In the genomic region with DNA sequence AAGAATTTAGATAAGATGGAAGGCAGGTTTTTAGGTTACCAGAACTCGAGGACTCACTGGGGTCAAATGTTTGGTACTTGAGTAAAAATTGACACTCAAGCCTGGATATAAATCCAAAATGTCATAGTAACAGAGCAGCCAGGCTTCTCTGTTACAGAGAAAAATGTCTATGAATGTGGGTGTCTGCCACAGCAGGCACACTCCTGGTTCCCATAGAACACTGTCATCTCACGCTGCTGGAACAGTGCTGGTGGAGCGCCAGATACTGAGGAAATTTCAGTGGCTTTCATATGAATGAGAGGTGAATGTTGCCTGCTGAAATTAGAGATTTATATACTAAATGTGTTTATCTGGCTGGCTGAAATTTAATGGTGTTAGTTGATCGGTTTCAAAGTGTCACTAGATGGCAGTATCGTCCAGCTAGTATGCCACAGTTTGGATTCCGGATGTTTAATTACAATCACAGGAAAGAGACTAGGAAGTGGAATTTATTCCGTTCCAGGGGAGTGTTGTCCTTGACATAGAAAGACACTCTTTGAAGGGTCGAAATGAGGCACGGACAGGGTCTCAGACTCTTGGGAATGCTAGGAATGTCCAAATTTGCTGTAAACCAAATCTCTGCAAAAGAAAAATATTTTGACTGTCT, we compare ENCODE assay signal across 10 mouse cellular contexts.
DNase-seq lines count a peak whose midpoint lies in the region; ATAC-seq and TF ChIP-seq lines count a peak whose summit lies in the region.
"Had no signal": no experiment of that assay in that cellular context is flagged by ENCODE, and none has a peak within 500 bp of the region (broad histone marks: within the 10 kb centered on the region; RNA-seq: fewer than 3 reads in every experiment).

No protein-coding gene starts in this region.

- H3K36me3 ChIP-seq in forebrain, embryonic 13.5 days (ENCODE audit: poor library complexity, severe bottlenecking), result no peaks in the 10 kb centered on the region
- H3K36me3 ChIP-seq in midbrain, embryonic 15.5 days (replicated peaks), result no peaks in the 10 kb centered on the region

- ATAC-seq in forebrain, embryonic 13.5 days, result peak; percentile 66
- ATAC-seq in midbrain, embryonic 15.5 days (replicated peaks), result peak; percentile 83; the same call in 1 of the 2 replicates
- ATAC-seq in erythroblast, adult 5-6 weeks (replicated peaks; ENCODE audit: low FRiP score, poor library complexity, severe bottlenecking), result no peak

- no peak overlapping the region for H3K27ac ChIP-seq in gastrocnemius, adult 2 months
- H3K27ac ChIP-seq in forebrain, embryonic 13.5 days, result no peak overlapping the region
- no peak overlapping the region for H3K27ac ChIP-seq in midbrain, embryonic 15.5 days

- no peak overlapping the region for H3K9ac ChIP-seq in forebrain, embryonic 13.5 days
- H3K9ac ChIP-seq in midbrain, embryonic 15.5 days, result no peak overlapping the region

- no peak overlapping the region for H3K4me3 ChIP-seq in gastrocnemius, adult 2 months
- no peak overlapping the region for H3K4me3 ChIP-seq in forebrain, embryonic 13.5 days
- no peak overlapping the region for H3K4me3 ChIP-seq in midbrain, embryonic 15.5 days
- H3K4me3 ChIP-seq: myocyte had no signal

- H3K4me1 ChIP-seq in forebrain, embryonic 13.5 days, result no peaks in the 10 kb centered on the region
- no peaks in the 10 kb centered on the region for H3K4me1 ChIP-seq in midbrain, embryonic 15.5 days

- H3K27me3 ChIP-seq in forebrain, embryonic 13.5 days, result no peaks in the 10 kb centered on the region
- H3K27me3 ChIP-seq in midbrain, embryonic 15.5 days (replicated peaks), result no peaks in the 10 kb centered on the region
- H3K27me3 ChIP-seq: CH12.LX had no signal

- no peak for DNase-seq in gastrocnemius, adult 2 months
- no peak for DNase-seq in gastrocnemius, postnatal 25 days
- peak; percentile 20 for DNase-seq in WW6 (ENCODE audit: low read depth, low spot score)
- peak; percentile 2 to 7 for DNase-seq in kidney, postnatal 4 days
- no peak for DNase-seq in thymus, postnatal 36 days

- H3K4me2 ChIP-seq in forebrain, embryonic 13.5 days, result no peak overlapping the region
- H3K4me2 ChIP-seq in midbrain, embryonic 15.5 days, result peak overlapping the region; percentile 37

- 48% methylated on average over 9 of the region's 9 CpGs for WGBS in forebrain, embryonic 13.5 days
- WGBS in midbrain, embryonic 15.5 days, result 48% methylated on average over 9 of the region's 9 CpGs

- intact Hi-C loops in gastrocnemius, adult 2 months (cut with DNase I), result no loop called here

- TF ChIP-seq CTCF in gastrocnemius, adult 2 months (IDR thresholded peaks at IDR 0.05), result peak; percentile 43

- peaks cover 7% of the 10 kb centered on the region; the same call in 1 of the 2 replicates for H3K9me3 ChIP-seq in forebrain, embryonic 13.5 days (replicated peaks)
- no peaks in the 10 kb centered on the region for H3K9me3 ChIP-seq in midbrain, embryonic 15.5 days

Comparison
In these comparisons a context has a peak if more than half of its experiments do, and no peak if none do; other contexts are left out.
1. DNase-seq: peak in WW6 (single experiment) and kidney, postnatal 4 days (2 of 2); none in gastrocnemius, adult 2 months (single experiment), gastrocnemius, postnatal 25 days (single experiment) and thymus, postnatal 36 days (0 of 2).